Mouse (Mus musculus): ENCODE measurements around the gene Slc23a3. TPM values are rescaled to one million over a fixed set of nuclear protein-coding genes. Genes with fewer than 3 reads are reported as not detected.

Slc23a3 gene
- total and polyA plus RNA-seq, 3 experiments: not detected

- Histone ChIP-seq H3K79me2 (replicated peaks; ENCODE audit: control insufficient read depth, extremely low read depth, insufficient read depth, poor library complexity, severe bottlenecking) (no peaks in the 10 kb centered on the region), H3K36me3 (replicated peaks in 1 of 2; ENCODE audit: control insufficient read depth in 1 of 2, insufficient read depth in 1 of 2, low read length in 1 of 2) (no peaks in the 10 kb centered on the region), H3K9me3 (replicated peaks; ENCODE audit: low read length) (no peaks in the 10 kb centered on the region), H3K27me3 (replicated peaks) (no peaks in the 10 kb centered on the region), H3K27ac (ENCODE audit: insufficient read depth, low read depth) (no peak overlapping the region), H3K4me1 (ENCODE audit: control insufficient read depth in 1 of 2, insufficient read depth in 2 of 2) (no peaks in the 10 kb centered on the region), H3K4me2 (ENCODE audit: insufficient read depth, low read depth, poor library complexity, severe bottlenecking) (no peak overlapping the region), H3K4me3 (replicated peaks in 1 of 3; ENCODE audit: low read depth in 2 of 3, low read length in 2 of 3, poor library complexity in 1 of 3) (no peak overlapping the region), H3K9ac (ENCODE audit: insufficient read depth, low read depth) (no peak overlapping the region)
- in situ Hi-C loops (cut with MboI; ENCODE audit: low pct_ligation_motif_present, low pct_unique_long_range_greater_than_20kb, low sequenced_read_pairs) (no loop called here), dilution Hi-C loops (cut with MboI; ENCODE audit: extremely low pct_ligation_motif_present, extremely low pct_unique_long_range_greater_than_20kb, low sequenced_read_pairs) (no loop called here)
- TF ChIP-seq ZMIZ1 (IDR thresholded peaks at IDR 0.05; ENCODE audit: low read depth, low read length): no peak
- no peak for TF ChIP-seq KAT2A (IDR thresholded peaks at IDR 0.05; ENCODE audit: insufficient replicate concordance, low read length)
- no peak for TF ChIP-seq RAD21 (IDR thresholded peaks at IDR 0.05; ENCODE audit: low read depth, low read length)
- no peak for TF ChIP-seq TBP (conservative IDR thresholded peaks at IDR 0.05; ENCODE audit: low read depth, low read length)
- no peak for TF ChIP-seq CHD2 (IDR thresholded peaks at IDR 0.05; ENCODE audit: low read length)
- no peak for TF ChIP-seq NRF1 (IDR thresholded peaks at IDR 0.05; ENCODE audit: low read depth, low read length)
- TF ChIP-seq IRF4 (IDR thresholded peaks at IDR 0.05; ENCODE audit: low read depth, low read length): no peak
- DNase-seq (ENCODE audit: extremely low read depth): no peak
These were observed 25.3 kb upstream of the Slc23a3 start for GRCm38 (mm10) chr1:75158990-75159389.

GRCm38 (mm10) chr1:75155837-75156236, 22.1 kb upstream of the Slc23a3 start:
- no peaks in the 10 kb centered on the region for H3K9me3 ChIP-seq (replicated peaks; ENCODE audit: low read length)
- no peak for DNase-seq (ENCODE audit: extremely low read depth)
- no peaks in the 10 kb centered on the region for H3K27me3 ChIP-seq (replicated peaks)
- H3K79me2 ChIP-seq (replicated peaks; ENCODE audit: control insufficient read depth, extremely low read depth, insufficient read depth, poor library complexity, severe bottlenecking): no peaks in the 10 kb centered on the region
- in situ Hi-C loops (cut with MboI; ENCODE audit: low pct_ligation_motif_present, low pct_unique_long_range_greater_than_20kb, low sequenced_read_pairs) (no loop called here), dilution Hi-C loops (cut with MboI; ENCODE audit: extremely low pct_ligation_motif_present, extremely low pct_unique_long_range_greater_than_20kb, low sequenced_read_pairs) (no loop called here)
- no peak overlapping the region for H3K9ac ChIP-seq (ENCODE audit: insufficient read depth, low read depth)
- TF ChIP-seq NRF1 (IDR thresholded peaks at IDR 0.05; ENCODE audit: low read depth, low read length) (no peak), CHD1 (IDR thresholded peaks at IDR 0.05; ENCODE audit: low read depth, low read length) (no peak), CTCF (conservative IDR thresholded peaks at IDR 0.05 in 1 of 2, IDR thresholded peaks at IDR 0.05 in 1 of 2; ENCODE audit: low read depth in 2 of 2, low read length in 2 of 2) (no peak), POLR2AphosphoS2 (IDR thresholded peaks at IDR 0.05; ENCODE audit: low read depth, low read length) (no peak), JUND (conservative IDR thresholded peaks at IDR 0.05; ENCODE audit: low read depth, low read length) (no peak), MAZ (IDR thresholded peaks at IDR 0.05; ENCODE audit: low read depth, low read length) (no peak), ETS1 (conservative IDR thresholded peaks at IDR 0.05; ENCODE audit: low read depth, low read length) (no peak), ZNF384 (IDR thresholded peaks at IDR 0.05; ENCODE audit: low read depth, low read length) (no peak), USF2 (conservative IDR thresholded peaks at IDR 0.05; ENCODE audit: low read depth, low read length) (no peak), JUN (IDR thresholded peaks at IDR 0.05; ENCODE audit: insufficient read depth, low read depth, low read length) (no peak), SMC3 (IDR thresholded peaks at IDR 0.05; ENCODE audit: low read depth, low read length) (no peak)
- no peak overlapping the region for H3K4me3 ChIP-seq (replicated peaks in 1 of 3; ENCODE audit: low read depth in 2 of 3, low read length in 2 of 3, poor library complexity in 1 of 3)
- H3K27ac ChIP-seq (ENCODE audit: insufficient read depth, low read depth): no peak overlapping the region
- no peak overlapping the region for H3K4me2 ChIP-seq (ENCODE audit: insufficient read depth, low read depth, poor library complexity, severe bottlenecking)
- H3K4me1 ChIP-seq (ENCODE audit: control insufficient read depth in 1 of 2, insufficient read depth in 2 of 2): no peaks in the 10 kb centered on the region
- H3K36me3 ChIP-seq (replicated peaks in 1 of 2; ENCODE audit: control insufficient read depth in 1 of 2, insufficient read depth in 1 of 2, low read length in 1 of 2): no peaks in the 10 kb centered on the region
